Mouse (Mus musculus): Measurements from ENCODE around the gene Tmem259.

- TF ChIP-seq CTCF (conservative IDR thresholded peaks at IDR 0.05; ENCODE audit: insufficient read depth, insufficient read length, low read depth, low read length): no peak
- TF ChIP-seq POLR2A (IDR thresholded peaks at IDR 0.05; ENCODE audit: low read depth, low read length): no peak
These were observed 30.6 kb upstream of the Tmem259 start for GRCm38 (mm10) chr10:80014484-80015290.
